Mouse (Mus musculus): ENCODE data around the gene Galnt10. TPM values are rescaled to one million over a fixed set of nuclear protein-coding genes. Genes with fewer than 3 reads are reported as not detected.

Gene Galnt10
- polyA plus RNA-seq (2014; fragmentation: Illumina TruSeq; extraction: RNeasy Lipid Tissue Mini Kit (QIAGEN cat#74804); ENCODE audit: insufficient read depth, low read depth, low replicate concordance), result 5.4 TPM

GRCm38 (mm10) chr11:57645018-57645559, at the start of gene Galnt10:
TSS of gene Galnt10 (plus strand) at chr11:57645442.

GRCm38 (mm10) chr11:57800971-57801765, 155.9 kb downstream of the Galnt10 start, which contains the start of gene Sap30l:
TSS of gene Sap30l (plus strand) at chr11:57801637.

GRCm38 (mm10) chr11:57832552-57833201, 187.4 kb downstream of the Galnt10 start, which contains the start of gene Hand1:
TSS of gene Hand1 (minus strand) at chr11:57832818.

Other genes with a start within 250 kb of the Galnt10 start
- gene Fam114a2, start 126.8 kb upstream of the Galnt10 start, polyA plus RNA-seq (2014; fragmentation: Illumina TruSeq; extraction: RNeasy Lipid Tissue Mini Kit (QIAGEN cat#74804); ENCODE audit: insufficient read depth, low read depth, low replicate concordance), result 26.2 TPM
- 8.9 TPM for gene Mfap3, start 126.8 kb upstream of the Galnt10 start, polyA plus RNA-seq (2014; fragmentation: Illumina TruSeq; extraction: RNeasy Lipid Tissue Mini Kit (QIAGEN cat#74804); ENCODE audit: insufficient read depth, low read depth, low replicate concordance)
- gene Sap30l, start 156.2 kb downstream of the Galnt10 start, polyA plus RNA-seq (2014; fragmentation: Illumina TruSeq; extraction: RNeasy Lipid Tissue Mini Kit (QIAGEN cat#74804); ENCODE audit: insufficient read depth, low read depth, low replicate concordance), result 21.9 TPM
- not detected for gene Hand1, start 187.4 kb downstream of the Galnt10 start, polyA plus RNA-seq (2014; fragmentation: Illumina TruSeq; extraction: RNeasy Lipid Tissue Mini Kit (QIAGEN cat#74804); ENCODE audit: insufficient read depth, low read depth, low replicate concordance)

All from lung, adult 10 weeks (tissue).